In the genomic region with DNA sequence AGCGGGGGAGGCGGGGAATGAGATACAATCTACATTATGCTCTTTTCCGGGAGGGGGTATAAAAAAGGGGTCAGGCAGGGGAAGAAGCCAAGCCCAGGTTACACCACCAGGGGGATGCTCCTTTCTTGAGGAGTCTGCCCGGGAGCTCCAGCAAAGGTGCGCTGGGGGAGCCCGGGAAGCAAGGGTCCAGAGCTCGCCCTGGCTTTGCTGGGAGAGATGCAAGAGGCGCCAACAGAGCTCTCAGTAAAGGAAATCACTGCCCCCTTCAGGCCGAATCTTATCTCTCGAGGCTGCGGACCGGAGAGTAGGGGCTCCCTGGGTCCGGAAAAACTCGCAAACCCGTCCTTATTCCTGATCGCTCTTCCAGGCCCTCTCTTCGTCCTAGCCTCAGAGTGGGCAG, we compare ENCODE assay signal across 9 mouse cellular contexts. TPM values are rescaled to one million over a fixed set of nuclear protein-coding genes. Genes with fewer than 3 reads are reported as not detected.
DNase-seq lines count a peak whose midpoint lies in the region; ATAC-seq and TF ChIP-seq lines count a peak whose summit lies in the region.
"Had no signal": no experiment of that assay in that cellular context is flagged by ENCODE, and none has a peak within 500 bp of the region (broad histone marks: within the 10 kb centered on the region; RNA-seq: fewer than 3 reads in every experiment).

No protein-coding gene starts in this region.

- H3K4me1 ChIP-seq in heart, embryonic 15.5 days (replicated peaks), result peaks cover 23% of the 10 kb centered on the region
- peaks cover 11% of the 10 kb centered on the region for H3K4me1 ChIP-seq in midbrain, embryonic 11.5 days (ENCODE audit: control insufficient read depth, insufficient read depth, low read length)
- no peaks in the 10 kb centered on the region for H3K4me1 ChIP-seq in stomach, postnatal 0 days (replicated peaks; ENCODE audit: control insufficient read depth, insufficient read depth)

- no peak for TF ChIP-seq EP300 in stomach, postnatal 0 days (optimal IDR thresholded peaks at IDR 0.05)

- no peak overlapping the region for H3K27ac ChIP-seq in heart, embryonic 15.5 days
- H3K27ac ChIP-seq in midbrain, embryonic 11.5 days (ENCODE audit: low read depth, low read length), result no peak overlapping the region
- H3K27ac ChIP-seq in stomach, postnatal 0 days (replicated peaks), result no peak overlapping the region

- no peak for ATAC-seq in heart, embryonic 15.5 days (replicated peaks; ENCODE audit: insufficient number of reproducible peaks, insufficient read depth, low FRiP score, low read depth)
- peak; percentile 67; the same call in 1 of the 2 replicates for ATAC-seq in midbrain, embryonic 11.5 days (ENCODE audit: low FRiP score)
- ATAC-seq in stomach, postnatal 0 days (ENCODE audit: low FRiP score, low TSS enrichment), result no peak

- H3K4me2 ChIP-seq in heart, embryonic 15.5 days, result 0 out of 2 replicates have a peak overlapping the region, but pooled peaks have one; percentile 12
- peak overlapping the region; percentile 87 for H3K4me2 ChIP-seq in midbrain, embryonic 11.5 days
- H3K4me2 ChIP-seq in stomach, postnatal 0 days (replicated peaks; ENCODE audit: low read depth), result no peak overlapping the region

- H3K27me3 ChIP-seq in heart, embryonic 15.5 days, result peaks cover 89% of the 10 kb centered on the region
- peaks cover 44% of the 10 kb centered on the region for H3K27me3 ChIP-seq in midbrain, embryonic 11.5 days (ENCODE audit: control insufficient read depth, insufficient read depth, low read length)
- H3K27me3 ChIP-seq in stomach, postnatal 0 days (ENCODE audit: control insufficient read depth, insufficient read depth, low read length), result peaks cover 25% of the 10 kb centered on the region

- WGBS in heart, embryonic 15.5 days, result 5% methylated on average over 17 of the region's 17 CpGs
- WGBS in midbrain, embryonic 11.5 days, result 3% methylated on average over 17 of the region's 17 CpGs
- WGBS in stomach, postnatal 0 days, result 2% methylated on average over 17 of the region's 17 CpGs

- no peak for DNase-seq in heart, adult 8-10 months (ENCODE audit: low spot score)
- DNase-seq in cerebellum, postnatal 14 days, result peak; percentile 93
- peak; percentile 34 to 76 for DNase-seq in frontal cortex, postnatal 10 days (ENCODE audit: low spot score in 2 of 2)
- DNase-seq in layer of hippocampus, adult 8-10 months (ENCODE audit: low spot score in 2 of 2), result peak; percentile 67 to 71
- DNase-seq in midbrain, embryonic 11.5 days (ENCODE audit: low spot score, missing footprints), result no peak
- DNase-seq in stomach, postnatal 0 days (ENCODE audit: low spot score), result no peak
- DNase-seq in urinary bladder, postnatal 4 days (ENCODE audit: low spot score in 2 of 2), result no peak

- peak; percentile 62 for TF ChIP-seq CTCF in stomach, postnatal 0 days (IDR thresholded peaks at IDR 0.05; ENCODE audit: low read depth)

- H3K4me3 ChIP-seq in heart, embryonic 15.5 days, result no peak overlapping the region
- H3K4me3 ChIP-seq in midbrain, embryonic 11.5 days (ENCODE audit: low read depth, low read length), result peak overlapping the region; percentile 56; the same call in 1 of the 2 replicates
- H3K4me3 ChIP-seq in stomach, postnatal 0 days (ENCODE audit: low read depth, low read length), result no peak overlapping the region

- H3K9ac ChIP-seq in heart, embryonic 15.5 days, result no peak overlapping the region
- no peak overlapping the region for H3K9ac ChIP-seq in midbrain, embryonic 11.5 days (ENCODE audit: low read length)
- H3K9ac ChIP-seq in stomach, postnatal 0 days (ENCODE audit: low read length), result no peak overlapping the region

- H3K36me3 ChIP-seq in heart, embryonic 15.5 days, result no peaks in the 10 kb centered on the region
- H3K36me3 ChIP-seq in midbrain, embryonic 11.5 days (ENCODE audit: control insufficient read depth, insufficient read depth, low read length), result no peaks in the 10 kb centered on the region
- no peaks in the 10 kb centered on the region for H3K36me3 ChIP-seq in stomach, postnatal 0 days (ENCODE audit: control insufficient read depth, insufficient read depth, low read length)
- H3K36me3 ChIP-seq: G1E had no signal

- no peaks in the 10 kb centered on the region for H3K9me3 ChIP-seq in heart, embryonic 15.5 days (replicated peaks)
- no peaks in the 10 kb centered on the region for H3K9me3 ChIP-seq in midbrain, embryonic 11.5 days (ENCODE audit: control insufficient read depth, low read length)
- no peaks in the 10 kb centered on the region for H3K9me3 ChIP-seq in stomach, postnatal 0 days (ENCODE audit: control insufficient read depth, low read length)

RNA-seq across cellular contexts. Expression of a gene that starts 1.8 kb away (rescaled TPM):
- polyA plus RNA-seq in heart, embryonic 15.5 days (2015; fragmentation: Nextera tagmentation; extraction: Ambion mirVana), result 0.04 and 0.06 TPM in 2 replicates
- under 1 TPM; 0.03 to 0.52 (median 0.18) TPM for total RNA-seq in heart, adult 8-10 months (2022)
- total RNA-seq in layer of hippocampus, adult 8-10 months (2022), result 100 to 1,000 TPM; 175 to 209 (median 187) TPM
- 0.38 and 0.39 TPM in 2 replicates for polyA plus RNA-seq in midbrain, embryonic 11.5 days (2014; fragmentation: Nextera tagmentation; extraction: Ambion mirVana)
- 0.04 and 0.06 TPM in 2 replicates for polyA plus RNA-seq in stomach, postnatal 0 days (2015; fragmentation: Nextera tagmentation; extraction: Ambion mirVana)
- polyA plus RNA-seq: G1E had no signal

Comparison
In these comparisons a context has a peak if more than half of its experiments do, and no peak if none do; other contexts are left out.
1. DNase-seq: peak in cerebellum, postnatal 14 days (2 of 2), frontal cortex, postnatal 10 days (2 of 2) and layer of hippocampus, adult 8-10 months (2 of 2); none in heart, adult 8-10 months (single experiment), midbrain, embryonic 11.5 days (single experiment), stomach, postnatal 0 days (single experiment) and urinary bladder, postnatal 4 days (0 of 2).